Mouse (Mus musculus): Measurements from ENCODE around the gene Slc6a12. TPM values are rescaled to one million over a fixed set of nuclear protein-coding genes. Genes with fewer than 3 reads are reported as not detected.
"Not testable (repeated sequence)": the region's sequence is repeated elsewhere in the genome, so short reads cannot be mapped to it uniquely, and the experiment has no call there.

Gene Slc6a12
- total RNA-seq, 2 experiments from 2014 or later: 2.3 to 3.8 TPM

GRCm38 (mm10) chr6:121344329-121344728, 1.5 kb downstream of the Slc6a12 start:
- no peak for DNase-seq

- DNase-seq: no peak
Observed at GRCm38 (mm10) chr6:121346428-121346827, 3.6 kb downstream of the Slc6a12 start.

GRCm38 (mm10) chr6:121352276-121352675, 9.4 kb downstream of the Slc6a12 start:
- DNase-seq: no peak

- DNase-seq: no peak
Observed at GRCm38 (mm10) chr6:121356041-121356440, 13.2 kb downstream of the Slc6a12 start.

- DNase-seq: no peak
Observed at GRCm38 (mm10) chr6:121357232-121357631, 14.4 kb downstream of the Slc6a12 start.

GRCm38 (mm10) chr6:121363061-121363460, 20.2 kb downstream of the Slc6a12 start:
- DNase-seq: no peak

GRCm38 (mm10) chr6:121363956-121364355, 21.1 kb downstream of the Slc6a12 start:
- no peak for DNase-seq

GRCm38 (mm10) chr6:121366537-121366936, 23.7 kb downstream of the Slc6a12 start:
- not testable (repeated sequence) for DNase-seq

GRCm38 (mm10) chr6:121367099-121367498, 24.2 kb downstream of the Slc6a12 start:
- DNase-seq: no peak

GRCm38 (mm10) chr6:121371197-121371980, 28.5 kb downstream of the Slc6a12 start:
- DNase-seq: no peak

GRCm38 (mm10) chr6:121376159-121376558, 33.3 kb downstream of the Slc6a12 start:
- no peak for DNase-seq

- no peak for DNase-seq
Observed at GRCm38 (mm10) chr6:121378256-121378655, 35.4 kb downstream of the Slc6a12 start.

- DNase-seq: no peak
Observed at GRCm38 (mm10) chr6:121380576-121380975, 37.7 kb downstream of the Slc6a12 start.

GRCm38 (mm10) chr6:121382071-121382470, 39.2 kb downstream of the Slc6a12 start:
- no peak for DNase-seq

- DNase-seq: no peak
Observed at GRCm38 (mm10) chr6:121385397-121385796, 42.5 kb downstream of the Slc6a12 start.

- no peak for DNase-seq
Observed at GRCm38 (mm10) chr6:121392610-121393252, 49.9 kb downstream of the Slc6a12 start.

GRCm38 (mm10) chr6:121401140-121401539, 58.3 kb downstream of the Slc6a12 start:
- DNase-seq: no peak

GRCm38 (mm10) chr6:121401826-121402660, 59.2 kb downstream of the Slc6a12 start:
- DNase-seq: no peak

- no peak for DNase-seq
Observed at GRCm38 (mm10) chr6:121402661-121403244, 59.9 kb downstream of the Slc6a12 start.

GRCm38 (mm10) chr6:121405311-121405710, 62.4 kb downstream of the Slc6a12 start:
- no peak for DNase-seq

GRCm38 (mm10) chr6:121407571-121408011, 64.7 kb downstream of the Slc6a12 start:
- DNase-seq: no peak

GRCm38 (mm10) chr6:121412558-121413297, 69.9 kb downstream of the Slc6a12 start:
- no peak for DNase-seq
